Mouse (Mus musculus) myocyte (in vitro differentiated cells): ENCODE data around the gene Mdm2. TPM values are rescaled to one million over a fixed set of nuclear protein-coding genes. Genes with fewer than 3 reads are reported as not detected.

Experiments used
- H3K27me3 ChIP-seq: one replicate; pipeline ENCODE4 v1.6.1; 2011; ENCODE audit not compliant: control insufficient read depth, insufficient read depth, insufficient read length
- H3K36me3 ChIP-seq: one replicate; pipeline ENCODE4 v1.6.1; 2011; ENCODE audit not compliant: control insufficient read depth, insufficient read depth
- H3K4me2 ChIP-seq: one replicate; pipeline ENCODE4 v1.6.1; 2011; ENCODE audit warnings: low read depth, control low read depth
- H3K4me3 ChIP-seq: one replicate; pipeline ENCODE4 v1.5.1; 2011; ENCODE audit warnings: mild to moderate bottlenecking, control low read depth, moderate library complexity
- H3K79me2 ChIP-seq: one replicate; pipeline ENCODE4 v1.6.1; 2011; ENCODE audit not compliant: control insufficient read depth, insufficient read depth
- H3ac ChIP-seq: one replicate; pipeline ENCODE4 v1.6.1; 2011; ENCODE audit not compliant: control insufficient read depth, insufficient read length
- CEBPB ChIP-seq: IDR thresholded peaks from 2 replicates; pipeline ENCODE4 v1.6.1; 2011; ENCODE audit warnings: mild to moderate bottlenecking, moderate library complexity; ENCODE audit not compliant: poor library complexity, insufficient read depth, severe bottlenecking
- E2F4 ChIP-seq: IDR thresholded peaks from one replicate; pipeline ENCODE4 v1.6.1; 2011; ENCODE audit warnings: mild to moderate bottlenecking, control low read depth, moderate library complexity; ENCODE audit not compliant: insufficient read depth
- MAX ChIP-seq: IDR thresholded peaks from one replicate; pipeline ENCODE4 v1.6.1; 2011; ENCODE audit warnings: low read depth, mild to moderate bottlenecking, control low read depth
- MYOD1 ChIP-seq, 3 experiments: IDR thresholded peaks; one replicate each; pipeline ENCODE4 v1.6.1; 2011; ENCODE audit warnings: control low read depth in 2 of 3, low read depth in 2 of 3, mild to moderate bottlenecking in 2 of 3, moderate library complexity in 1 of 3; ENCODE audit not compliant: insufficient read length in 2 of 3, control insufficient read depth in 1 of 3
- MYOG ChIP-seq, 3 experiments: IDR thresholded peaks; one replicate each; pipeline ENCODE4 v1.6.1; 2011; ENCODE audit warnings: control low read depth in 2 of 3, low read depth in 2 of 3, mild to moderate bottlenecking in 2 of 3; ENCODE audit not compliant: insufficient read length in 2 of 3, control insufficient read depth in 1 of 3, insufficient read depth in 1 of 3
- POLR2A ChIP-seq: IDR thresholded peaks from one replicate; pipeline ENCODE4 v1.6.1; 2011; ENCODE audit warnings: low read depth, mild to moderate bottlenecking, control low read depth, moderate library complexity; ENCODE audit not compliant: insufficient read length
- POLR2AphosphoS2 ChIP-seq: IDR thresholded peaks from one replicate; pipeline ENCODE4 v1.6.1; 2011; ENCODE audit warnings: low read depth, control low read depth; ENCODE audit not compliant: insufficient read length
- REST ChIP-seq: IDR thresholded peaks from one replicate; pipeline ENCODE4 v1.6.1; 2011; ENCODE audit warnings: mild to moderate bottlenecking, control low read depth, moderate library complexity; ENCODE audit not compliant: insufficient read depth, insufficient read length
- SRF ChIP-seq: IDR thresholded peaks from one replicate; pipeline ENCODE4 v1.6.1; 2011; ENCODE audit warnings: low read depth; ENCODE audit not compliant: control insufficient read depth, insufficient read length
- TCF12 ChIP-seq: IDR thresholded peaks from one replicate; pipeline ENCODE4 v1.6.1; 2011; ENCODE audit warnings: mild to moderate bottlenecking, control low read depth; ENCODE audit not compliant: poor library complexity, insufficient read depth, severe bottlenecking
- TCF3 ChIP-seq: IDR thresholded peaks from one replicate; pipeline ENCODE4 v1.6.1; 2011; ENCODE audit warnings: low read depth, control low read depth; ENCODE audit not compliant: insufficient read length
- USF1 ChIP-seq: IDR thresholded peaks from one replicate; pipeline ENCODE4 v1.6.1; 2011; ENCODE audit warnings: low read depth, mild to moderate bottlenecking, control low read depth, moderate library complexity
- polyA plus RNA-seq: library from polyadenylated mRNA; unstranded; fragments of >200 nt; fragmentation: generic; extraction: Trizol; gene quantifications from one replicate; pipeline ENCODE4 v1.2.1, GENCODE M21; 2012; ENCODE audit warnings: missing spikeins

Mdm2 gene
- polyA plus RNA-seq, 1 experiment, result 23.2 TPM

GRCm38 (mm10) chr10:117708856-117709255, 1.7 kb downstream of the Mdm2 start:
- Histone ChIP-seq H3K79me2 (peaks cover 56% of the 10 kb centered on the region), H3K27me3 (no peaks in the 10 kb centered on the region), H3K4me2 (peak overlapping the region; percentile 70), H3ac (no peak overlapping the region), H3K4me3 (peak overlapping the region; percentile 86), H3K36me3 (peaks cover 31% of the 10 kb centered on the region)
- TF ChIP-seq SRF, result no peak
- TF ChIP-seq MYOD1 (IDR thresholded peaks at IDR 0.05; ENCODE audit: control insufficient read depth in 1 of 3, insufficient read length in 2 of 3, low read depth in 2 of 3), result no peak
- TF ChIP-seq MYOG (IDR thresholded peaks at IDR 0.05; ENCODE audit: control insufficient read depth in 1 of 3, insufficient read depth in 1 of 3, insufficient read length in 2 of 3, low read depth in 2 of 3), result no peak
- no peak for TF ChIP-seq REST
- no peak for TF ChIP-seq E2F4
- TF ChIP-seq MAX, result no peak
- TF ChIP-seq TCF3, result no peak
- TF ChIP-seq CEBPB, result no peak
- TF ChIP-seq POLR2AphosphoS2, result no peak
- TF ChIP-seq TCF12, result no peak
- TF ChIP-seq USF1, result no peak
- no peak for TF ChIP-seq POLR2A

GRCm38 (mm10) chr10:117708376-117708775, 2.2 kb downstream of the Mdm2 start:
- peak overlapping the region; percentile 70 for H3K4me2 ChIP-seq
- peaks cover 56% of the 10 kb centered on the region for H3K79me2 ChIP-seq
- H3K27me3 ChIP-seq, result no peaks in the 10 kb centered on the region
- H3K36me3 ChIP-seq, result peaks cover 36% of the 10 kb centered on the region
- TF ChIP-seq CEBPB (no peak), POLR2A (no peak), USF1 (no peak), TCF3 (no peak), MAX (no peak), MYOD1 (IDR thresholded peaks at IDR 0.05; ENCODE audit: control insufficient read depth in 1 of 3, insufficient read length in 2 of 3, low read depth in 2 of 3) (no peak), SRF (no peak), REST (no peak), TCF12 (no peak), E2F4 (no peak), POLR2AphosphoS2 (no peak), MYOG (IDR thresholded peaks at IDR 0.05; ENCODE audit: control insufficient read depth in 1 of 3, insufficient read depth in 1 of 3, insufficient read length in 2 of 3, low read depth in 2 of 3) (no peak)
- H3ac ChIP-seq, result no peak overlapping the region
- H3K4me3 ChIP-seq, result peak overlapping the region; percentile 86

GRCm38 (mm10) chr10:117707114-117707838, 3.3 kb downstream of the Mdm2 start:
- no peaks in the 10 kb centered on the region for H3K27me3 ChIP-seq
- H3K4me2 ChIP-seq, result peak overlapping the region; percentile 70
- TF ChIP-seq USF1 (no peak), TCF12 (no peak), MYOG (IDR thresholded peaks at IDR 0.05; ENCODE audit: control insufficient read depth in 1 of 3, insufficient read depth in 1 of 3, insufficient read length in 2 of 3, low read depth in 2 of 3) (no peak), POLR2AphosphoS2 (no peak)
- peaks cover 62% of the 10 kb centered on the region for H3K79me2 ChIP-seq
- H3K4me3 ChIP-seq, result no peak overlapping the region
- peaks cover 46% of the 10 kb centered on the region for H3K36me3 ChIP-seq
- H3ac ChIP-seq, result no peak overlapping the region

- Histone ChIP-seq H3K79me2 (peaks cover 62% of the 10 kb centered on the region), H3K27me3 (no peaks in the 10 kb centered on the region), H3ac (no peak overlapping the region), H3K4me3 (no peak overlapping the region), H3K36me3 (peaks cover 55% of the 10 kb centered on the region), H3K4me2 (no peak overlapping the region)
- TF ChIP-seq POLR2A (no peak), MYOD1 (IDR thresholded peaks at IDR 0.05; ENCODE audit: control insufficient read depth in 1 of 3, insufficient read length in 2 of 3, low read depth in 2 of 3) (no peak), POLR2AphosphoS2 (no peak), MYOG (IDR thresholded peaks at IDR 0.05; ENCODE audit: control insufficient read depth in 1 of 3, insufficient read depth in 1 of 3, insufficient read length in 2 of 3, low read depth in 2 of 3) (no peak), E2F4 (no peak), CEBPB (no peak), REST (no peak), MAX (no peak)
These were observed 4.1 kb downstream of the Mdm2 start for GRCm38 (mm10) chr10:117706440-117706839.

GRCm38 (mm10) chr10:117705806-117706205, 4.8 kb downstream of the Mdm2 start:
- Histone ChIP-seq H3K4me3 (no peak overlapping the region), H3K4me2 (no peak overlapping the region), H3K79me2 (peaks cover 62% of the 10 kb centered on the region), H3K36me3 (peaks cover 61% of the 10 kb centered on the region), H3ac (no peak overlapping the region), H3K27me3 (no peaks in the 10 kb centered on the region)
- TF ChIP-seq POLR2A (no peak), CEBPB (no peak), USF1 (no peak), MYOG (IDR thresholded peaks at IDR 0.05; ENCODE audit: control insufficient read depth in 1 of 3, insufficient read depth in 1 of 3, insufficient read length in 2 of 3, low read depth in 2 of 3) (no peak), MYOD1 (IDR thresholded peaks at IDR 0.05; ENCODE audit: control insufficient read depth in 1 of 3, insufficient read length in 2 of 3, low read depth in 2 of 3) (no peak)
